Mouse (Mus musculus) midbrain, embryonic 12.5 days (tissue): Measurements from ENCODE around the gene Kdelr1. TPM values are rescaled to one million over a fixed set of nuclear protein-coding genes. Genes with fewer than 3 reads are reported as not detected.
"Not testable (repeated sequence)": the region's sequence is repeated elsewhere in the genome, so short reads cannot be mapped to it uniquely, and the experiment has no call there.

ENCODE experiments used
- ATAC-seq: fragments of 200-750 bp; cut with Nextera tagmentation; 2 replicates; pipeline ENCODE4 v1.8.0; 2017; ENCODE audit warnings: low read depth, moderate TSS enrichment, moderate library complexity; ENCODE audit not compliant: low FRiP score
- H3K27ac ChIP-seq: fragments of 300-500 bp; sonication (generic); replicated peaks from 2 replicates; pipeline ENCODE4 v1.5.1; 2016; ENCODE audit warnings: mild to moderate bottlenecking
- H3K27me3 ChIP-seq: fragments of 300-500 bp; sonication (generic); 2 replicates; pipeline ENCODE4 v1.6.1; 2016; ENCODE audit warnings: mild to moderate bottlenecking
- H3K36me3 ChIP-seq: fragments of 300-500 bp; sonication (generic); 2 replicates; pipeline ENCODE4 v1.6.1; 2016
- H3K4me1 ChIP-seq: fragments of 300-500 bp; sonication (generic); 2 replicates; pipeline ENCODE4 v1.6.1; 2016
- H3K4me2 ChIP-seq: fragments of 300-500 bp; sonication (generic); replicated peaks from 2 replicates; pipeline ENCODE4 v1.6.1; 2016; ENCODE audit warnings: mild to moderate bottlenecking, moderate library complexity
- H3K4me3 ChIP-seq: fragments of 300-500 bp; sonication (generic); 2 replicates; pipeline ENCODE4 v1.5.1; 2016; ENCODE audit warnings: mild to moderate bottlenecking
- H3K9ac ChIP-seq: fragments of 300-500 bp; sonication (generic); replicated peaks from 2 replicates; pipeline ENCODE4 v1.6.1; 2016; ENCODE audit warnings: mild to moderate bottlenecking, moderate library complexity
- H3K9me3 ChIP-seq: fragments of 300-500 bp; sonication (generic); 2 replicates; pipeline ENCODE4 v1.6.1; 2016; ENCODE audit warnings: mild to moderate bottlenecking
- WGBS: fragments of 180-500 bp; shearing (Covaris S2); methylation state at CpG from one replicate; pipeline ENCODE4 v1.1.7; 2016; 5-methylcytosine and 5-hydroxymethylcytosine counted together
- polyA plus RNA-seq: library from polyadenylated mRNA; unstranded; fragments of >200 nt; fragmentation: Nextera tagmentation; extraction: Ambion mirVana; gene quantifications from 2 replicates; pipeline ENCODE4 v1.2.1, GENCODE M21; 2016

Gene Kdelr1
- polyA plus RNA-seq, 1 experiment from 2014 or later, result 54.6 TPM

DNA sequence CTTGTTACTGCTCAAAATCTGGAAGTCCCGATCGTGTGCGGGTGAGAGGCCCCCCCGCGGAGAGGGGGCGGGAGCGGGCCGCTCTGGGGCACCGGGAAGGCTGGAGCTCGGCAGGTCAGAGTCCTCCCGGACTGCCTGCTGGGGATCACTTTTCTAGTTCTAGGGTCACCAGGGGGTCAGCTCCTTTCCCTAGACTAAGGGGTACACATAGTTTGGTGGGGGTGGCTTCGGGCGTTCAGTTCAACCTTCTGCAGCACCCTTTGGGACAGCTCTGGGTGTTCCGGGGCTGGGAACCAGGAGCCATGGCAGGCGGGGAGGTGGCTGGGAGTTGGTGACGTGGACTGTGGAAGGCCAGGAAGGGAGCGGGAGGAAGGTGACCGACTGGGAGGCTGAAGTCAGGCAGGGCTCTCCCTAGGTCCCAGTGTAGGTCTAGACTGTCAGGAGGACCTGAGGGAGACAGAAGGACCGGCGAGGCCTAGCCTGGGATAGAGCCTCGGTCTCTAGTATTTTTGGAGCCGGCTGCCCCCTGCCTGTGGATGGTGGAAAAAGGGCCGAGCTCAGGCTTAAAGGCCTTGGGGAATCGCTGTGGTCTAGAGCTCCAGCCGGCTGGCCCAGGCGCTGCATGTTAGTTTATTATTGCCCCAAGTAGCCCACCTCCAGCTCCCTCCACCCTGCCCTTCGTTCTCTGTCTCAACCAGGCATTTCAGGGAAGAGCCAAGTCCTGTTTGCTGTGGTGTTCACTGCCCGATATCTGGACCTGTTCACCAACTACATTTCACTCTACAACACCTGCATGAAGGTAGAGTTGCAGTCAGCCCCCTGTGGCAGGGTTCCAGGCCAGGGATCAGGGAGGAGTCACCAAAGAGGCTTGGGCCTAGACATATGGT lies 732 bp downstream of the Kdelr1 start:
- peak overlapping the region; percentile 70 for H3K4me3 ChIP-seq
- H3K9ac ChIP-seq, result peak overlapping the region; percentile 97
- H3K27me3 ChIP-seq, result peaks cover 40% of the 10 kb centered on the region
- whole genome bisulfite sequencing, result 4% methylated on average over 28 of the region's 28 CpGs
- peak overlapping the region; percentile 82 for H3K4me2 ChIP-seq
- ATAC-seq, result peak; percentile 50; the same call in 1 of the 2 replicates
- H3K36me3 ChIP-seq, result peaks cover 39% of the 10 kb centered on the region
- peak overlapping the region; percentile 84 for H3K27ac ChIP-seq
- peaks cover 39% of the 10 kb centered on the region for H3K4me1 ChIP-seq
- no peaks in the 10 kb centered on the region for H3K9me3 ChIP-seq

- Histone ChIP-seq H3K36me3 (peaks cover 73% of the 10 kb centered on the region), H3K4me3 (no peak overlapping the region), H3K4me2 (no peak overlapping the region), H3K4me1 (peaks cover 14% of the 10 kb centered on the region), H3K27me3 (peaks cover 4% of the 10 kb centered on the region), H3K9ac (no peak overlapping the region), H3K27ac (no peak overlapping the region), H3K9me3 (no peaks in the 10 kb centered on the region)
- WGBS, result 95% methylated on average over 7 of the region's 7 CpGs
- no peak for ATAC-seq
Measured at GRCm38 (mm10) chr7:45876895-45877294, 4.3 kb downstream of the Kdelr1 start.

- H3K36me3 ChIP-seq, result peaks cover 87% of the 10 kb centered on the region
- not testable (repeated sequence) for H3K4me2 ChIP-seq, ATAC-seq, H3K4me3 ChIP-seq, H3K9ac ChIP-seq, H3K27me3 ChIP-seq, H3K27ac ChIP-seq, H3K9me3 ChIP-seq
- peaks cover 14% of the 10 kb centered on the region for H3K4me1 ChIP-seq
- WGBS, result 95% methylated on average over 1 of the region's 1 CpGs
Measured at GRCm38 (mm10) chr7:45878278-45878677, 5.7 kb downstream of the Kdelr1 start, which contains the start of gene Grin2d. Gene Grin2d (minus strand): TSS chr7:45878378.

DNA sequence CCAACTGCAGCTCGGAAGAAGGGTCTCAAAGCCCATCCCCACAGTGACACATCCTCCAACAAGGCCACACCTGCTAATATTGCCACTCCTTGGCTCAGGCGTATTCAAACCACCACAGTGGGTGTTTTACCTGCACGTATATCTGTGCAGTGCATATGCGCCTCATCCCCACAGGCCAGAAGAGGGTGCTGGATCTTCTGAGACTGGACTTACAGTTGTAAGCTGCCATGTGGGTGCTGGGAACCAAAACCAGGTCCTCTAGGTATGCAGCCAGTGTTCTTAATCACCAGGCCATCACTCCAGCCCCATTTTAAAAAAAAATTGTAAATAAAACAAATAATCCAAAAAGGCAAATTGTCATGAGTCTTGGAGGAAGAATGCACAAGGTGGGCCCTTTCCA lies 8.0 kb downstream of the Kdelr1 start:
- H3K36me3 ChIP-seq, result peaks cover 94% of the 10 kb centered on the region
- no peak overlapping the region for H3K27ac ChIP-seq
- H3K9me3 ChIP-seq, result no peaks in the 10 kb centered on the region
- no peak for ATAC-seq
- H3K4me1 ChIP-seq, result no peaks in the 10 kb centered on the region
- 95% methylated on average over 4 of the region's 4 CpGs for WGBS
- no peak overlapping the region for H3K4me2 ChIP-seq
- no peak overlapping the region for H3K4me3 ChIP-seq
- no peaks in the 10 kb centered on the region for H3K27me3 ChIP-seq
- H3K9ac ChIP-seq, result no peak overlapping the region

- no peaks in the 10 kb centered on the region for H3K27me3 ChIP-seq
- H3K36me3 ChIP-seq, result peaks cover 95% of the 10 kb centered on the region
- 92% methylated on average over 2 of the region's 2 CpGs for WGBS
- no peak overlapping the region for H3K9ac ChIP-seq
- H3K4me1 ChIP-seq, result no peaks in the 10 kb centered on the region
- H3K27ac ChIP-seq, result no peak overlapping the region
- no peaks in the 10 kb centered on the region for H3K9me3 ChIP-seq
- H3K4me2 ChIP-seq, result no peak overlapping the region
- ATAC-seq, result no peak
- H3K4me3 ChIP-seq, result no peak overlapping the region
Measured at GRCm38 (mm10) chr7:45881011-45881410, 8.4 kb downstream of the Kdelr1 start.

DNA sequence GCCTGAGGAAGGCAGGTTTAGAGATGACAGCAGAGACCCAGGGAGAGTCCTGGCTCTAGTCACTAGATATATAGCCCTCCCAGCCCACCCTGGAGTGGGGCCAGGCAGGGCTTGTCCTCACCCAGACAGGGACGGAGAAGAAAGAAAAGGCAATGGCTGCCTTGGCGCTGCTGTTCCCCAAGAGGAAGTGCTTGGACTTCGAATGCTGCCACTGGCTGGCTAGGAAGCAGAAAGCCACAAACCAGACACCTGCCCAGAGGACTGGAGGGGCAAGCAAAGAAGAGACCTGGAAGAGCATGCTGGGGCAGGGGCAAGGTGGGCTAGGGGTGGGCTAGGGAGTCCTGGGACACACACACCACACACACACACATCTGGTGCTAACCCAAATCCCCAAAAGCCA lies 14.7 kb downstream of the Kdelr1 start:
- Histone ChIP-seq H3K4me1 (no peaks in the 10 kb centered on the region), H3K4me2 (no peak overlapping the region), H3K4me3 (no peak overlapping the region), H3K9ac (peak overlapping the region; percentile 39), H3K9me3 (no peaks in the 10 kb centered on the region), H3K27ac (no peak overlapping the region), H3K27me3 (peaks cover 5% of the 10 kb centered on the region; the same call in 1 of the 2 replicates), H3K36me3 (peaks cover 38% of the 10 kb centered on the region)
- ATAC-seq, result no peak
- 67% methylated on average over 3 of the region's 3 CpGs for WGBS

GRCm38 (mm10) chr7:45892651-45893050 lies 20.1 kb downstream of the Kdelr1 start:
- WGBS, result 84% methylated on average over 2 of the region's 2 CpGs

DNA sequence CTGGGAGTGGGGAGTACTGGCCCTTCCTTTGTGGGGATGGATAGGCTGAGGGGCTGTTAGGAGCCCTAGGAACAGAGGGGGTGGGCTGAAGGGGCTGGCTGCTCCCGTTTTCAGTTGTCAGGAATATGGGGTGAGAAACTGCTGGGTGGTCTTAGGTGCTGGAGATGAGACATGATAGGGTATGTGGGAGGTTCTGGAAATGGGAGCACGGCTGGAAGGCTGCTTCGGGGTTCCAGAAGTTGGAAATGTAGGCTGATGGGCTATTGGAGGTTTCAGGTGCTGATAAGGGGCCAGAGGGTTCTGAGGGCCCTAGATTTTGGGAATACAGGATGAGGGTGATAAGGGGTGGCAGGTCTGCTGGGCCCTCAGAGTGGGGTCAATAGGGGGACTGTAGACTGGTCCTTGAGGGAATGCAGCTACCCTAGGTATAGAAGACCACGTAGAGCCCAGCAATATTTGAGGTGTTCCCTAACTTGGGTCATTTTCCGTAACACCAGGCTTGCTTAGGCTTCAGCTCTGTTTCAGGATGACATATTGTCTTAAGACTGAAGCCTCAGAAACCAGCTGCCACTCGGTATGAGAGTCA lies 23.5 kb downstream of the Kdelr1 start:
- 72% methylated on average over 6 of the region's 6 CpGs for WGBS
- ATAC-seq, result peak; percentile 17
- Histone ChIP-seq H3K27me3 (peaks cover 27% of the 10 kb centered on the region), H3K4me3 (peak overlapping the region; percentile 15), H3K9me3 (no peaks in the 10 kb centered on the region), H3K4me2 (peak overlapping the region; percentile 37), H3K4me1 (peaks cover 9% of the 10 kb centered on the region), H3K36me3 (no peaks in the 10 kb centered on the region), H3K9ac (no peak overlapping the region), H3K27ac (no peak overlapping the region)

More at GRCm38 (mm10) chr7:45892651-45893050, 20.1 kb downstream of the Kdelr1 start:
- Histone ChIP-seq H3K9me3 (no peaks in the 10 kb centered on the region), H3K36me3 (no peaks in the 10 kb centered on the region), H3K27me3 (peaks cover 32% of the 10 kb centered on the region), H3K9ac (no peak overlapping the region), H3K4me2 (no peak overlapping the region), H3K27ac (no peak overlapping the region), H3K4me1 (peaks cover 9% of the 10 kb centered on the region), H3K4me3 (no peak overlapping the region)
- no peak for ATAC-seq

- Histone ChIP-seq H3K9ac (peak within 1 kb of the TSS; percentile 66), H3K9me3 (no peaks in the 10 kb centered on the region), H3K36me3 (no peaks in the 10 kb centered on the region), H3K4me2 (peak within 1 kb of the TSS; percentile 85), H3K27me3 (peaks cover 27% of the 10 kb centered on the region), H3K27ac (peak within 1 kb of the TSS; percentile 68), H3K4me1 (peaks cover 9% of the 10 kb centered on the region), H3K4me3 (peak within 1 kb of the TSS; percentile 50)
- 1% methylated on average over 40 of the region's 40 CpGs for WGBS
- ATAC-seq, result peak; percentile 88
Measured at GRCm38 (mm10) chr7:45896517-45897257, 24.1 kb downstream of the Kdelr1 start, which contains the start of the genes Syngr4 and Tmem143. Gene Syngr4 (minus strand): TSS chr7:45896714. Gene Tmem143 (plus strand): TSS chr7:45896941.

DNA sequence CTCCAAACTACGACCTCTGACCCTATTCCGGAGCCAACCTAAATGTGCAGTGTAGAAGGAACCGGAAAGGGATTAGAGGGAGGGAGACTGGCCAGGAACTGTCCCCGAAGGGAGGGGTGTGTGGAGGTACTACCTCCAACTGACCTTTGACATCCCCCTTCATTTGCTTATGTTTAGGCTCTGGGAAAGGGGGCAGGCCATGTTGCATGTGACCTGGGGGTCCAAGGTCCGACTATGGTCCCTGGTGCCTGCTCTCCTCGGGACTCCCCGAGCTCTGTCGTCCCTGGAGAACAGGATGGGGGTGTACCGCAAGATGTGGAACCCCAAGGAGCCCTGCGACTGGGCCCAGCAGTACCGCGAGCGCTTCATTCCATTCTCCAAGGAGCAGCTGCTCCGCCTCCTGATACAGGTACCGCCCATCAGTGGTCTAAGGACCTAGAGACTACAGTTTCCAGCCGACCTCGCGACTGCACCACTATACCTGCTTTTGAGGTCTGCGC lies 24.7 kb downstream of the Kdelr1 start:
- WGBS, result under 1% methylated on average over 19 of the region's 19 CpGs
- Histone ChIP-seq H3K4me3 (peak overlapping the region; percentile 50), H3K36me3 (no peaks in the 10 kb centered on the region), H3K9ac (peak overlapping the region; percentile 66), H3K27me3 (peaks cover 27% of the 10 kb centered on the region), H3K4me2 (peak overlapping the region; percentile 85), H3K4me1 (peaks cover 9% of the 10 kb centered on the region), H3K9me3 (no peaks in the 10 kb centered on the region), H3K27ac (peak overlapping the region; percentile 68)
- peak; percentile 63 for ATAC-seq

GRCm38 (mm10) chr7:45898125-45898524 lies 25.6 kb downstream of the Kdelr1 start:
- not testable (repeated sequence) for H3K36me3 ChIP-seq, H3K27ac ChIP-seq, H3K9ac ChIP-seq, H3K9me3 ChIP-seq, H3K4me3 ChIP-seq, ATAC-seq, H3K4me1 ChIP-seq
- WGBS, result 53% methylated on average over 4 of the region's 4 CpGs
- Histone ChIP-seq H3K4me2 (peak overlapping the region; percentile 85), H3K27me3 (peaks cover 19% of the 10 kb centered on the region)
